Mouse (Mus musculus) CH12F3 (cell line): ENCODE measurements around the gene Spns2.

Source experiments
- in situ Hi-C: fragments of 300-500 bp; cut with MboI; formaldehyde crosslinking; loops from 2 replicates; pipeline ENCODE4 v1.14.3; 2020; ENCODE audit warnings: low sequenced_read_pairs

The Spns2 gene

GRCm38 (mm10) chr11:72489881-72490301, at the start of gene Spns2:
Gene Spns2 (minus strand): TSS chr11:72489904.
- in situ Hi-C loops = no loop called here

- in situ Hi-C loops = loop anchor here (25.0 kb wide), 1 partner anchor 477 kb away; no protein-coding TSS in a partner anchor
Observed at GRCm38 (mm10) chr11:72538811-72539210, 49.1 kb upstream of the Spns2 start.

- in situ Hi-C loops = loop anchor here (25.0 kb wide), 1 partner anchor 476 kb away; no protein-coding TSS in a partner anchor
Observed at GRCm38 (mm10) chr11:72538037-72538755, 48.5 kb upstream of the Spns2 start.

- in situ Hi-C loops = loop anchor here (25.0 kb wide), 1 partner anchor 475 kb away; no protein-coding TSS in a partner anchor
Observed at GRCm38 (mm10) chr11:72537503-72537902, 47.8 kb upstream of the Spns2 start.

GRCm38 (mm10) chr11:72535519-72535918, 45.8 kb upstream of the Spns2 start:
- in situ Hi-C loops = loop anchor here (25.0 kb wide), 1 partner anchor 473 kb away; no protein-coding TSS in a partner anchor

GRCm38 (mm10) chr11:72532890-72533289, 43.2 kb upstream of the Spns2 start:
- in situ Hi-C loops = loop anchor here (25.0 kb wide), 1 partner anchor 471 kb away; no protein-coding TSS in a partner anchor

- in situ Hi-C loops = loop anchor here (25.0 kb wide), 1 partner anchor 469 kb away; no protein-coding TSS in a partner anchor
Observed at GRCm38 (mm10) chr11:72531632-72532031, 41.9 kb upstream of the Spns2 start.

GRCm38 (mm10) chr11:72531144-72531543, 41.4 kb upstream of the Spns2 start:
- in situ Hi-C loops = loop anchor here (25.0 kb wide), 1 partner anchor 469 kb away; no protein-coding TSS in a partner anchor

- in situ Hi-C loops = loop anchor here (25.0 kb wide), 1 partner anchor 464 kb away; no protein-coding TSS in a partner anchor
Observed at GRCm38 (mm10) chr11:72526190-72526589, 36.5 kb upstream of the Spns2 start.

- in situ Hi-C loops = no loop called here
Observed at GRCm38 (mm10) chr11:72523711-72524110, 34.0 kb upstream of the Spns2 start.

GRCm38 (mm10) chr11:72522616-72523041, 32.9 kb upstream of the Spns2 start:
- in situ Hi-C loops = no loop called here

- in situ Hi-C loops = no loop called here
Observed at GRCm38 (mm10) chr11:72521598-72522541, 32.2 kb upstream of the Spns2 start.

GRCm38 (mm10) chr11:72519895-72520294, 30.2 kb upstream of the Spns2 start:
- in situ Hi-C loops = no loop called here

GRCm38 (mm10) chr11:72519189-72519588, 29.5 kb upstream of the Spns2 start:
- in situ Hi-C loops = no loop called here

GRCm38 (mm10) chr11:72518449-72518848, 28.7 kb upstream of the Spns2 start:
- in situ Hi-C loops = no loop called here

- in situ Hi-C loops = no loop called here
Observed at GRCm38 (mm10) chr11:72514967-72515366, 25.3 kb upstream of the Spns2 start.

GRCm38 (mm10) chr11:72508651-72509050, 18.9 kb upstream of the Spns2 start:
- in situ Hi-C loops = no loop called here

GRCm38 (mm10) chr11:72507651-72508050, 17.9 kb upstream of the Spns2 start:
- in situ Hi-C loops = no loop called here

- in situ Hi-C loops = no loop called here
Observed at GRCm38 (mm10) chr11:72504016-72504797, 14.5 kb upstream of the Spns2 start.

GRCm38 (mm10) chr11:72503501-72503921, 13.8 kb upstream of the Spns2 start:
- in situ Hi-C loops = no loop called here
